Mouse (Mus musculus) liver, postnatal 0 days (tissue): ENCODE measurements around the gene Rplp0. TPM values are rescaled to one million over a fixed set of nuclear protein-coding genes. Genes with fewer than 3 reads are reported as not detected.

Experiments
- ATAC-seq: fragments of 200-750 bp; cut with Nextera tagmentation; 2 replicates; pipeline ENCODE4 v1.8.0; 2017; ENCODE audit warnings: mild to moderate bottlenecking, moderate library complexity
- DNase-seq: peaks from one replicate; pipeline ENCODE4 v3.0.0-alpha.2; 2016
- H3K27ac ChIP-seq: fragments of 300-500 bp; sonication (generic); 2 replicates; pipeline ENCODE4 v1.5.1; 2014; ENCODE audit warnings: antibody characterized with exemption, moderate library complexity, mild to moderate bottlenecking, low read depth
- H3K27me3 ChIP-seq: fragments of 300-500 bp; sonication (generic); 2 replicates; pipeline ENCODE4 v1.6.1; 2014; ENCODE audit warnings: low read length, control low read depth, mixed read lengths; ENCODE audit not compliant: insufficient read depth
- H3K36me3 ChIP-seq: fragments of 300-500 bp; sonication (generic); replicated peaks from 2 replicates; pipeline ENCODE4 v1.6.1; 2014; ENCODE audit warnings: mild to moderate bottlenecking, control low read depth, low read length, moderate library complexity, mixed read lengths; ENCODE audit not compliant: insufficient read depth
- H3K4me1 ChIP-seq: fragments of 300-500 bp; sonication (generic); 2 replicates; pipeline ENCODE4 v1.6.1; 2014; ENCODE audit warnings: antibody characterized with exemption, mild to moderate bottlenecking, control low read depth; ENCODE audit not compliant: insufficient read depth
- H3K4me2 ChIP-seq: fragments of 300-500 bp; sonication (generic); 2 replicates; pipeline ENCODE4 v1.6.1; 2014; ENCODE audit warnings: low read depth, mild to moderate bottlenecking, low read length, moderate library complexity, mixed read lengths
- H3K4me3 ChIP-seq: fragments of 300-500 bp; sonication (generic); 2 replicates; pipeline ENCODE4 v1.5.1; 2014; ENCODE audit warnings: low read depth, low read length
- H3K9ac ChIP-seq: fragments of 300-500 bp; sonication (generic); replicated peaks from 2 replicates; pipeline ENCODE4 v1.6.1; 2014; ENCODE audit warnings: mild to moderate bottlenecking, moderate library complexity
- H3K9me3 ChIP-seq: fragments of 300-500 bp; sonication (generic); 2 replicates; pipeline ENCODE4 v1.6.1; 2016; ENCODE audit warnings: mild to moderate bottlenecking, control low read depth, low read length, mixed read lengths
- CTCF ChIP-seq: sonication (generic); IDR thresholded peaks from 2 replicates; pipeline ENCODE4 v1.5.1; 2016; ENCODE audit warnings: antibody characterized with exemption, low read depth
- EP300 ChIP-seq: IDR thresholded peaks from 2 replicates; pipeline ENCODE4 v1.6.1; 2016; ENCODE audit warnings: antibody characterized with exemption, low read depth, mild to moderate bottlenecking
- WGBS: fragments of 180-500 bp; shearing (Covaris S2); extraction: QIAGEN DNeasy Blood & Tissue Kit; methylation state at CpG from one replicate; pipeline ENCODE4 v1.1.7; 2014; ENCODE audit not compliant: insufficient replicate concordance; 5-methylcytosine and 5-hydroxymethylcytosine counted together
- polyA plus RNA-seq: library from polyadenylated mRNA; unstranded; fragments of >200 nt; fragmentation: Nextera tagmentation; extraction: Ambion mirVana; gene quantifications from 2 replicates; pipeline ENCODE4 v1.2.1, GENCODE M21; 2015

Gene Rplp0
- polyA plus RNA-seq, 1 experiment from 2014 or later: 822 TPM

DNA sequence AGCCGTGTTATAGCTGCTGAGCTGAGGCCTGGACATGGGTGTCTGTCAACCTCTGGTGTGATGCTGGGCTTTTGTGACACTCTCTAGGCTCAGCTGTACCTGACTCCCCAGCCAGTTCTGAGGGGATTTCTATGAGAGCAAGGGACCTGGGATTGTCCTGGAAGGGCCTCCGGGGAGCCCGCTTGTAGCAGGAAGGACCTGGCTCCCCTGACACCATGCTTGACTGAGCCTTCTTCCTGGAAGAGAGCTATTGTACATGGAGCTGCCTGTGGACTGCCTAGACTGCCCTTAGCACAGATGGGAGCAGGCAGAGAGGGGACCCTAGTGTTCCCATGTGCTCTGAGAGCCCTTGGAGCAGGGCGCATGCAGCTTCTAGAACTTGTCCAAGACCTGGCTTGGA lies 33.9 kb upstream of the Rplp0 start:
- H3K4me3 ChIP-seq: no peak overlapping the region
- ATAC-seq (no peak), DNase-seq (no peak)
- 0 out of 2 replicates have a peak overlapping the region, but pooled peaks have one; percentile 34 for H3K27ac ChIP-seq
- H3K36me3 ChIP-seq: peaks cover 13% of the 10 kb centered on the region; the same call in 1 of the 2 replicates
- H3K9ac ChIP-seq: no peak overlapping the region
- WGBS: 72% methylated on average over 4 of the region's 4 CpGs
- no peaks in the 10 kb centered on the region for H3K9me3 ChIP-seq
- no peaks in the 10 kb centered on the region for H3K27me3 ChIP-seq
- TF ChIP-seq EP300 (no peak), CTCF (no peak)
- peaks cover 71% of the 10 kb centered on the region for H3K4me1 ChIP-seq
- no peak overlapping the region for H3K4me2 ChIP-seq

DNA sequence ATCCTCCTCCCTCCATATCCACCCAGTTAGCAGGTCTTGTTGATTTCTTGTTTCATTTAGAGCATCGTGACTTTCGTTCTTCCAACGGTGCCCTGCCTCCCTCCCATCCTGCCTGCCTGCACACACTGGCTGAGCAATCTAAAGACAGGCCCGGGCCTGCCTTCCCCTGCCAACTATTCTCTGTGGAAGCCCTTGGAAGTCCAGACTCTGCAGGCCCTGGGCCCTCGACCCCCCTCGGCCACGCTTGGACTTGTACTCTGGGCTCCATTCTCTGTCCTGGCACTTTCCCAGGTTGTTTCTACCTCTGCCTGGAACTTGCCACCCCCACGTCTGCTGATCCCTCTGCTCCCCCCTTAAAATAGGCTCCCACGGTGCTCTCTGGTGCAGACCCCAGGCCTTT lies 33.3 kb upstream of the Rplp0 start:
- 78% methylated on average over 9 of the region's 9 CpGs for WGBS
- DNase-seq (no peak), ATAC-seq (no peak)
- 0 out of 2 replicates have a peak overlapping the region, but pooled peaks have one; percentile 34 for H3K27ac ChIP-seq
- H3K9me3 ChIP-seq: no peaks in the 10 kb centered on the region
- H3K27me3 ChIP-seq: no peaks in the 10 kb centered on the region
- peaks cover 13% of the 10 kb centered on the region; the same call in 1 of the 2 replicates for H3K36me3 ChIP-seq
- TF ChIP-seq CTCF (no peak), EP300 (no peak)
- peak overlapping the region; percentile 30; the same call in 1 of the 2 replicates for H3K9ac ChIP-seq
- no peak overlapping the region for H3K4me2 ChIP-seq
- H3K4me3 ChIP-seq: no peak overlapping the region
- peaks cover 71% of the 10 kb centered on the region for H3K4me1 ChIP-seq

DNA sequence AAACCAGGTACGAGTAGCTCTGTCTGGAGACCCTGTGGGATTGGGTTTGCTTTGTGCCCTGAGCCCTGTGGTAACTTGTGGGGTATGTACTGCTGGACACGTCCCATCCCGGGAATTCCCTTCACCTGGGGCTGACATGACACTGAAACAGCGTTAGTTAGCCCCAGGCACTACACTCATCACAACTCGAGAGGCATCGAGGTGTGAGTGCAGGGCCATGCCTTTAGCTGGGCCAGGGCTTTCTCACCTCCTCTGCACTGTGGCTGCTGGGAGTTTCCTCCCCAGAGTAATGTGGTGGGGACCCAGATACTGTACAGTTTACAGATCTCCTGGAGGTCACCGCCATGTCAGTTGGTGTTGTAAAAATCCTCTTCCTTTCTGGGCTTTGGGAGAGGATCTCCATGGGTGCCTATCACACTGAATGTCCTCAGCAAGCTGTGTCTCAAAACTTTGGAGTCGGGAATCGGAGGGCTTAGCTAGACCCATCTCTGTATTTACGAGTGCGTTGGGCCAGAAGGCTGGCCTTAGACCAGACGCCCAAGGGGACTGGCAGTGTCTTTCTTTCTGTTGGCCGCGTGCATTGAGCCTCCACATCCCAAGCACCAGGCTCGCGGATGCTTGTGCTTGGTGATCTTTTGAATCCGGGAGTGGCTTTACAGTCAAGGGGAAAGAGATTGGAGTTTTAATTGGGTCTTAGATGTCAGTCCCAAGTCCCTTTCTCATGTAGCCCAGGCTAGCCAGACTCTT lies 32.6 kb upstream of the Rplp0 start:
- Histone ChIP-seq H3K36me3 (peaks cover 13% of the 10 kb centered on the region; the same call in 1 of the 2 replicates), H3K4me2 (no peak overlapping the region), H3K9ac (peak overlapping the region; percentile 30; the same call in 1 of the 2 replicates), H3K4me1 (peaks cover 72% of the 10 kb centered on the region), H3K27me3 (no peaks in the 10 kb centered on the region), H3K4me3 (no peak overlapping the region), H3K27ac (no peak overlapping the region), H3K9me3 (no peaks in the 10 kb centered on the region)
- ATAC-seq (no peak), DNase-seq (no peak)
- no peak for TF ChIP-seq EP300
- no peak for TF ChIP-seq CTCF
- WGBS: 85% methylated on average over 17 of the region's 17 CpGs

DNA sequence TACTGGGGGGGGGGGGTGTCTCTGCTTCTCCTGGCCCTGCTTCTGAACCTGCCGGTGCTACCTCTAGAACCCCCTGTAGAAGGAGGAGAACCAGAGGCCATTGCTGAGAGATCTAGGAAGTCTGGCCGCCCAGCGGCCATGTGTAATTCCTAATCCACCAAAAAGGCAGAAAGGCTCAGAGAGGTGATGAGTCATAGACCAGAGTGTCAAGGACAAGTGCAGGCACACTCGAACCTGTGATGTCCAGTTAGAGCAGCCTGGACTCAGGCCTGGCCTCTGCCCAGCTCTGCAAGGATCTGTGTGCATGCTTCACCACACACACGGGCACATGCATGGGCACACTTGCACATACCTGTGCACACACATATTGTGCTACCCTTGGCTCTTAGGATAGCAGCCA lies 31.1 kb upstream of the Rplp0 start:
- DNase-seq (no peak), ATAC-seq (no peak)
- peaks cover 73% of the 10 kb centered on the region for H3K4me1 ChIP-seq
- H3K9ac ChIP-seq: no peak overlapping the region
- H3K27me3 ChIP-seq: no peaks in the 10 kb centered on the region
- no peak overlapping the region for H3K4me3 ChIP-seq
- no peaks in the 10 kb centered on the region for H3K9me3 ChIP-seq
- no peak overlapping the region for H3K4me2 ChIP-seq
- WGBS: 65% methylated on average over 5 of the region's 5 CpGs
- no peak for TF ChIP-seq CTCF
- no peak overlapping the region for H3K27ac ChIP-seq
- peaks cover 14% of the 10 kb centered on the region; the same call in 1 of the 2 replicates for H3K36me3 ChIP-seq

DNA sequence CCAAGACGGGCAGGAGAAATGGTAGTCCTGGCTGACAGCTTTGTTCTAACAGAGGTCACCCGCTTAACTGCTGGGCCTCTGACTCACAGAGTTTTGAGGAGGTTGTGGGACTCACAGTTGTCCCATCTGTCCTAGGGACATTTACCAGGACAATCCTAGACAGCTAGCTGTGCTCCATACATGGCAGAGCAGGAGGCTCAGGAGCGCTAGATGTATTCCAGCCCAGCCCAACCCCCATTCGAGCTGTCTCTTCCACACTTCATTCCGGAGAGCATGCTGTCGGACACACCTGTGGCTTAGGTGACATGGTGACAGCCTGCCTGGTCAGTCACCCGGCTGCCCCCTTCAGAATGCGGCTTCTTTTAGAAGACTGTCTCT lies 29.9 kb upstream of the Rplp0 start:
- Histone ChIP-seq H3K9me3 (no peaks in the 10 kb centered on the region), H3K4me2 (peak overlapping the region; percentile 36), H3K27ac (peak overlapping the region; percentile 82), H3K4me1 (peaks cover 73% of the 10 kb centered on the region), H3K36me3 (peaks cover 16% of the 10 kb centered on the region; the same call in 1 of the 2 replicates), H3K27me3 (no peaks in the 10 kb centered on the region), H3K4me3 (no peak overlapping the region), H3K9ac (0 out of 2 replicates have a peak overlapping the region, but pooled peaks have one; percentile 3)
- no peak for TF ChIP-seq CTCF
- TF ChIP-seq EP300: no peak
- WGBS: 36% methylated on average over 8 of the region's 8 CpGs
- no peak for DNase-seq
- ATAC-seq: no peak

DNA sequence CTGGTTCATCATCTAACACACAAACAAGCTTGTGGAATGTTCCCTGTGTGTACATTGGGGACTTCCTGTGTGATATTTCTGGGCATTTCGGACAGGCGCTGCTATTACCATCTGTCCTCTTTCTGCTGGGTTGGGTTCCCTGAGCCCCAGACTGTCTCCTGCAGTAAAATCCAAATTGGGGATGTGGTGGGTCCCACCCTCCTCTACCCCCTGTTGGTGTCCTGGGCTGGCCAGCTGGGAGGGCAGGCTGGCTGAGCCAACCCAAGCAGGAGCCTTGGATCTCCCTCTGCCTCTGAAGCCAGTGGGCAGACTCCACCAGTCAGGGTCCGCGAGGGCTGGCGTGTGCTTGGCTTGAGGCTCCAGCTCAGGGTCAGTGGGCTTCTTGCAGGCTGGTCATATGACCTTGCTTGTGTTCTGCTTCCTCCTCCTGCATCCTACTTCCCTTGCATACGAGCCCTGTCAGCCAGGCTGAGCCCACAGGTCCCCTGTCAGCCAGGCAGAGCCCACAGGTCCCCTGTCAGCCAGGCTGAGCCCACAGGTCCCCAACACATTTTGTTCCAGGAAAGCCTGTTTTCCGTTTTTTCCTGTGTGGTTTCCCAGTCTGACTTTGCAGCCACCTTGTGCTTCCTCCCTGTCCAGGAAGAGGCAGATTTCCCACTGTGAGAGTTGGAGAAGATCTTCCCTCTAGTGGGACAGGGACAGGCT lies 29.4 kb upstream of the Rplp0 start:
- H3K4me3 ChIP-seq: no peak overlapping the region
- TF ChIP-seq EP300: no peak
- TF ChIP-seq CTCF: no peak
- peak overlapping the region; percentile 46 for H3K4me2 ChIP-seq
- no peaks in the 10 kb centered on the region for H3K9me3 ChIP-seq
- peaks cover 16% of the 10 kb centered on the region; the same call in 1 of the 2 replicates for H3K36me3 ChIP-seq
- 34% methylated on average over 7 of the region's 7 CpGs for WGBS
- H3K4me1 ChIP-seq: peaks cover 75% of the 10 kb centered on the region
- H3K9ac ChIP-seq: 0 out of 2 replicates have a peak overlapping the region, but pooled peaks have one; percentile 3
- no peaks in the 10 kb centered on the region for H3K27me3 ChIP-seq
- DNase-seq: peak; percentile 25
- ATAC-seq: peak; percentile 14; the same call in 1 of the 2 replicates
- peak overlapping the region; percentile 82 for H3K27ac ChIP-seq
